Mouse (Mus musculus) spleen, adult 2 months (tissue): ENCODE data around the gene Zbtb11.

Source experiments
- CTCF ChIP-seq: fragments of 200-500 bp; IDR thresholded peaks from 2 replicates; pipeline ENCODE4 v1.5.1; 2011; ENCODE audit warnings: mild to moderate bottlenecking, inconsistent platforms; ENCODE audit not compliant: insufficient read depth, insufficient read length, insufficient replicate concordance; ENCODE audit errors: extremely low read depth
- POLR2A ChIP-seq: fragments of 200-500 bp; IDR thresholded peaks from 2 replicates; pipeline ENCODE4 v1.6.1; 2011; ENCODE audit warnings: low read depth, low read length, inconsistent platforms

DNA sequence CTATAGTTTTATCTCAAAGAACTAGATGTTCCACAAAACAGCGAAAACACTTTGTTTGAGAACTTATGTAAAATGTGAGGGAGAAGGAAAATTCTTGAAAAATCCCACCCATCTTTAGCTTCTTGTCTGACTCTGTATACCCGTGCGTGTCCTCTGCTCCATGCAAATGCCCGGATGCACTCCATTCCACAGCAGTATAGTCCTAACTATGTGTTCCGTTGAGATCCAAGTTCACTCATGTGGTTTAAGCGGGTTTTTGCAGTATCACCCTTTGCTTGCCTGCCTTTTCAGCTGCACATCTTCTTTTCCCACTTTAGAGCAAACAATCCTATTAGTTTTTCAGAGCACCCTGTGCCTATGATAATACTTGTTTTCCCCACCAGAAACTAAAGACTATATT, 62.8 kb downstream of the Zbtb11 start:
- no peak for TF ChIP-seq CTCF
- TF ChIP-seq POLR2A, result no peak
